Mouse (Mus musculus): ENCODE measurements around the gene Actl6a. TPM values are rescaled to one million over a fixed set of nuclear protein-coding genes. Genes with fewer than 3 reads are reported as not detected.
"Not testable (repeated sequence)": the region's sequence is repeated elsewhere in the genome, so short reads cannot be mapped to it uniquely, and the experiment has no call there.

The Actl6a gene
- polyA plus RNA-seq, 1 experiment from 2014 or later = 105 TPM

- CTCF ChIA-PET = interaction anchor here (3.1 kb wide), 1 partner anchor 84 kb away, joined by 9 read pairs; no protein-coding TSS in a partner anchor
- in situ Hi-C loops (cut with MboI; ENCODE audit: low pct_unique_long_range_greater_than_20kb) = loop anchor here (10.0 kb wide), 1 partner anchor 369 kb away; no protein-coding TSS in a partner anchor
- TF ChIP-seq CTCF (IDR thresholded peaks at IDR 0.05) = no peak
- H3K27me3 ChIP-seq = peaks cover 16% of the 10 kb centered on the region
- DNase-seq (ENCODE audit: low read depth, low spot score) = no peak
- POLR2A ChIA-PET = no interaction called here
- ATAC-seq = no peak
These were observed 11.9 kb upstream of the Actl6a start for GRCm38 (mm10) chr3:32694211-32694610.

GRCm38 (mm10) chr3:32694737-32695582 lies 11.1 kb upstream of the Actl6a start:
- peak; percentile 15 for TF ChIP-seq CTCF (IDR thresholded peaks at IDR 0.05)
- CTCF ChIA-PET = interaction anchor here (1.8 to 3.1 kb wide), 2 partner anchors 25 to 85 kb away, joined by 3 to 9 read pairs; no protein-coding TSS in a partner anchor
- DNase-seq (ENCODE audit: low read depth, low spot score) (no peak), ATAC-seq (no peak)
- in situ Hi-C loops (cut with MboI; ENCODE audit: low pct_unique_long_range_greater_than_20kb) = loop anchor here (5.0 to 10.0 kb wide), 3 partner anchors 88 to 903 kb away; no protein-coding TSS in a partner anchor
- POLR2A ChIA-PET = no interaction called here
- H3K27me3 ChIP-seq = peaks cover 16% of the 10 kb centered on the region

GRCm38 (mm10) chr3:32695583-32695980 lies 10.5 kb upstream of the Actl6a start:
- TF ChIP-seq CTCF (IDR thresholded peaks at IDR 0.05) = no peak
- peaks cover 16% of the 10 kb centered on the region for H3K27me3 ChIP-seq
- no peak for DNase-seq (ENCODE audit: low read depth, low spot score)
- ATAC-seq = no peak
- CTCF ChIA-PET = interaction anchor here (1.8 to 3.1 kb wide), 2 partner anchors 26 to 85 kb away, joined by 3 to 9 read pairs; no protein-coding TSS in a partner anchor
- in situ Hi-C loops (cut with MboI; ENCODE audit: low pct_unique_long_range_greater_than_20kb) = loop anchor here (5.0 to 10.0 kb wide), 3 partner anchors 88 to 903 kb away; no protein-coding TSS in a partner anchor
- POLR2A ChIA-PET = no interaction called here

- TF ChIP-seq CTCF (IDR thresholded peaks at IDR 0.05) = peak; percentile 98
- POLR2A ChIA-PET = no interaction called here
- CTCF ChIA-PET = interaction anchor here (0.7 to 1.0 kb wide), 2 partner anchors 10 to 88 kb away, joined by 4 read pairs; no protein-coding TSS in a partner anchor
- DNase-seq (ENCODE audit: low read depth, low spot score) = peak; percentile 44
- in situ Hi-C loops (cut with MboI; ENCODE audit: low pct_unique_long_range_greater_than_20kb) = loop anchor here (5.0 to 10.0 kb wide), 3 partner anchors 91 to 906 kb away; no protein-coding TSS in a partner anchor
- peaks cover 10% of the 10 kb centered on the region for H3K27me3 ChIP-seq
- ATAC-seq = peak; percentile 92
These were observed 7.8 kb upstream of the Actl6a start for GRCm38 (mm10) chr3:32698228-32698863.

- in situ Hi-C loops (cut with MboI; ENCODE audit: low pct_unique_long_range_greater_than_20kb); POLR2A ChIA-PET: not testable (repeated sequence)
- CTCF ChIA-PET = interaction anchor here (0.7 to 1.1 kb wide), 3 partner anchors 10 to 145 kb away, joined by 3 read pairs; no protein-coding TSS in a partner anchor
These were observed 2.1 kb upstream of the Actl6a start for GRCm38 (mm10) chr3:32704021-32704420.

GRCm38 (mm10) chr3:32704632-32705031 lies 1.5 kb upstream of the Actl6a start:
- DNase-seq (ENCODE audit: low read depth, low spot score); H3K27me3 ChIP-seq; ATAC-seq; POLR2A ChIA-PET; in situ Hi-C loops (cut with MboI; ENCODE audit: low pct_unique_long_range_greater_than_20kb): not testable (repeated sequence)
- CTCF ChIA-PET = interaction anchor here (1.1 kb wide), 1 partner anchor 9 kb away, joined by 3 read pairs; no protein-coding TSS in a partner anchor

More at GRCm38 (mm10) chr3:32704021-32704420, 2.1 kb upstream of the Actl6a start:
- ATAC-seq; H3K27me3 ChIP-seq; DNase-seq (ENCODE audit: low read depth, low spot score): not testable (repeated sequence)

- DNase-seq (ENCODE audit: low read depth, low spot score) (no peak), ATAC-seq (no peak)
- TF ChIP-seq CTCF (IDR thresholded peaks at IDR 0.05) = no peak
- CTCF ChIA-PET = interaction anchor here (1.0 kb wide), 1 partner anchor 10 kb away, joined by 4 read pairs; no protein-coding TSS in a partner anchor
- POLR2A ChIA-PET = no interaction called here
- in situ Hi-C loops (cut with MboI; ENCODE audit: low pct_unique_long_range_greater_than_20kb) = no loop called here
- H3K27me3 ChIP-seq = no peaks in the 10 kb centered on the region
These were observed 1.9 kb downstream of the Actl6a start for GRCm38 (mm10) chr3:32708052-32708367.

GRCm38 (mm10) chr3:32708368-32709231 lies 2.5 kb downstream of the Actl6a start:
- DNase-seq (ENCODE audit: low read depth, low spot score) (peak; percentile 100), ATAC-seq (peak; percentile 100)
- TF ChIP-seq CTCF (IDR thresholded peaks at IDR 0.05) = no peak
- in situ Hi-C loops (cut with MboI; ENCODE audit: low pct_unique_long_range_greater_than_20kb) = no loop called here
- CTCF ChIA-PET = interaction anchor here (1.0 to 3.2 kb wide), 3 partner anchors 10 to 19 kb away, joined by 4 to 23 read pairs (median 8); no protein-coding TSS in a partner anchor
- POLR2A ChIA-PET = interaction anchor here (1.2 kb wide), 1 partner anchor 29 kb away, joined by 4 read pairs; the partner anchor contains the start of genes Mrpl47 and Ndufb5
- no peaks in the 10 kb centered on the region for H3K27me3 ChIP-seq

GRCm38 (mm10) chr3:32709388-32709787 lies 3.3 kb downstream of the Actl6a start:
- ChIA-PET POLR2A (interaction anchor here (1.2 kb wide), 1 partner anchor 28 kb away, joined by 4 read pairs; the partner anchor contains the start of genes Mrpl47 and Ndufb5), CTCF (interaction anchor here (1.9 to 3.2 kb wide), 2 partner anchors 12 to 18 kb away, joined by 8 to 23 read pairs; no protein-coding TSS in a partner anchor)
- in situ Hi-C loops (cut with MboI; ENCODE audit: low pct_unique_long_range_greater_than_20kb) = no loop called here
- ATAC-seq (no peak), DNase-seq (ENCODE audit: low read depth, low spot score) (no peak)
- H3K27me3 ChIP-seq = no peaks in the 10 kb centered on the region
- TF ChIP-seq CTCF (IDR thresholded peaks at IDR 0.05) = no peak
